Mouse (Mus musculus): ENCODE measurements around the gene Gigyf1. TPM values are rescaled to one million over a fixed set of nuclear protein-coding genes. Genes with fewer than 3 reads are reported as not detected.

The Gigyf1 gene
- polyA plus RNA-seq, 1 experiment: 15.7 TPM

- no peaks in the 10 kb centered on the region for H3K27me3 ChIP-seq (ENCODE audit: control insufficient read depth, insufficient read depth, low read length)
- 13% methylated on average over 27 of the region's 27 CpGs for WGBS
- no peak overlapping the region for H3K4me3 ChIP-seq (ENCODE audit: low read depth, low read length)
- peaks cover 3% of the 10 kb centered on the region for H3K4me1 ChIP-seq (ENCODE audit: control insufficient read depth, insufficient read depth, insufficient read length, low read length)
- TF ChIP-seq CTCF (IDR thresholded peaks at IDR 0.05; ENCODE audit: extremely low read depth, insufficient read length, insufficient replicate concordance, low read depth, low read length) (no peak), POLR2A (IDR thresholded peaks at IDR 0.05; ENCODE audit: low read depth, low read length) (no peak)
- H3K27ac ChIP-seq (ENCODE audit: insufficient read depth, low read depth, low read length): no peak overlapping the region
- no peaks in the 10 kb centered on the region for H3K36me3 ChIP-seq (ENCODE audit: control insufficient read depth, insufficient read depth, low read length)
These were observed 56.1 kb downstream of the Gigyf1 start for GRCm38 (mm10) chr5:137574470-137574901.

Other genes with a start within 250 kb of the Gigyf1 start
- gene Ache, start 231.0 kb upstream of the Gigyf1 start, polyA plus RNA-seq (2012; rRNA removed): 5.1 and 5.3 TPM in 2 replicates
- gene Ufsp1, start 223.9 kb upstream of the Gigyf1 start, polyA plus RNA-seq (2012; rRNA removed): 7.0 and 10.9 TPM in 2 replicates
- 60.3 and 109 TPM in 2 replicates for gene Srrt, start 210.9 kb upstream of the Gigyf1 start, polyA plus RNA-seq (2012; rRNA removed)
- gene Trip6, start 204.1 kb upstream of the Gigyf1 start, polyA plus RNA-seq (2012; rRNA removed): 7.6 and 8.2 TPM in 2 replicates
- 9.2 and 14.8 TPM in 2 replicates for gene Slc12a9, start 185.0 kb upstream of the Gigyf1 start, polyA plus RNA-seq (2012; rRNA removed)
- gene Ephb4, start 168.4 kb upstream of the Gigyf1 start, polyA plus RNA-seq (2012; rRNA removed): 14.8 and 27.5 TPM in 2 replicates
- gene Zan, start 41.5 kb upstream of the Gigyf1 start, polyA plus RNA-seq (2012; rRNA removed): 0.98 and 2.3 TPM in 2 replicates
- gene Pop7, start 16.0 kb upstream of the Gigyf1 start, polyA plus RNA-seq (2012; rRNA removed): 23.1 and 36.6 TPM in 2 replicates
- gene Epo, start 14.7 kb downstream of the Gigyf1 start, polyA plus RNA-seq (2012; rRNA removed): not detected in 2 replicates
- gene Gnb2, start 15.0 kb downstream of the Gigyf1 start, polyA plus RNA-seq (2012; rRNA removed): 534 and 1,215 TPM in 2 replicates
- gene Actl6b, start 35.0 kb downstream of the Gigyf1 start, polyA plus RNA-seq (2012; rRNA removed): 0.47 and 1.0 TPM in 2 replicates
- 0.20 and 0.52 TPM in 2 replicates for gene Tfr2, start 51.3 kb downstream of the Gigyf1 start, polyA plus RNA-seq (2012; rRNA removed)
- gene Mospd3, start 82.5 kb downstream of the Gigyf1 start, polyA plus RNA-seq (2012; rRNA removed): 89.7 and 164 TPM in 2 replicates
- gene Pcolce, start 95.2 kb downstream of the Gigyf1 start, polyA plus RNA-seq (2012; rRNA removed): 30.4 and 31.1 TPM in 2 replicates
- gene Fbxo24, start 110.5 kb downstream of the Gigyf1 start, polyA plus RNA-seq (2012; rRNA removed): 0.08 and 0.19 TPM in 2 replicates
- 38.4 and 54.1 TPM in 2 replicates for gene Lrch4, start 110.6 kb downstream of the Gigyf1 start, polyA plus RNA-seq (2012; rRNA removed)
- gene Gm20605, start 110.6 kb downstream of the Gigyf1 start, polyA plus RNA-seq (2012; rRNA removed): 19.1 and 29.0 TPM in 2 replicates
- 86.6 and 155 TPM in 2 replicates for gene Sap25, start 122.8 kb downstream of the Gigyf1 start, polyA plus RNA-seq (2012; rRNA removed)
- gene Irs3, start 127.2 kb downstream of the Gigyf1 start, polyA plus RNA-seq (2012; rRNA removed): 0.35 and 0.43 TPM in 2 replicates
- 6.1 and 11.6 TPM in 2 replicates for gene Agfg2, start 166.2 kb downstream of the Gigyf1 start, polyA plus RNA-seq (2012; rRNA removed)
- gene Nyap1, start 223.1 kb downstream of the Gigyf1 start, polyA plus RNA-seq (2012; rRNA removed): 7.3 and 25.1 TPM in 2 replicates
- 72.9 and 209 TPM in 2 replicates for gene Tsc22d4, start 227.2 kb downstream of the Gigyf1 start, polyA plus RNA-seq (2012; rRNA removed)